Mouse (Mus musculus): ENCODE results near the gene Spag9. TPM values are rescaled to one million over a fixed set of nuclear protein-coding genes. Genes with fewer than 3 reads are reported as not detected.

Spag9 gene
- polyA plus RNA-seq, 1 experiment from 2014 or later = 119 TPM

DNA sequence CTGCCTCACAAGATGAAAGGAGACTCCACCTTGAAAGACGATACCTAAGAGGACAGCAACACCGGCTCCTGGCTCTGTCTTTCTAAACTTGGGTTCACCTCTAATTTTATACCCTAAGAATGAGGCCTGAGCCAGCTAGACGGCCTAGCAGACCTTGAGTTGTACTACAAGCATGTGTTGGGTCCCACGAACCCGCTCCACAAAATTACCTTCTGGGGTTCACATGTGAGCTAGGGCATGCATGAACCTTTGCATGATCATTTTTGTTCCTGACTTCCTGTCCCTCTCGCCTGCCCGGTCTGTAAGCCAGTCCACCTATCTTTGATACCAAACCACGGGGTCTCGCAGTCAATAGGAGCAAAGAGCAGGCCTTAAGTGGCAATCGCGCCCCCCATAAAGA is 28.5 kb upstream of the Spag9 start:
- peaks cover 17% of the 10 kb centered on the region for H3K4me1 ChIP-seq
- peaks cover 33% of the 10 kb centered on the region for H3K36me3 ChIP-seq
- peak; percentile 1; the same call in 1 of the 2 replicates for ATAC-seq (ENCODE audit: low FRiP score)
- no peaks in the 10 kb centered on the region for H3K27me3 ChIP-seq
- peak overlapping the region; percentile 70 for H3K4me3 ChIP-seq
- peak overlapping the region; percentile 79 for H3K27ac ChIP-seq
- peak overlapping the region; percentile 66 for H3K9ac ChIP-seq
- no peaks in the 10 kb centered on the region for H3K9me3 ChIP-seq (replicated peaks)
- WGBS = 7% methylated on average over 11 of the region's 11 CpGs
- peak overlapping the region; percentile 64 for H3K4me2 ChIP-seq (replicated peaks)

DNA sequence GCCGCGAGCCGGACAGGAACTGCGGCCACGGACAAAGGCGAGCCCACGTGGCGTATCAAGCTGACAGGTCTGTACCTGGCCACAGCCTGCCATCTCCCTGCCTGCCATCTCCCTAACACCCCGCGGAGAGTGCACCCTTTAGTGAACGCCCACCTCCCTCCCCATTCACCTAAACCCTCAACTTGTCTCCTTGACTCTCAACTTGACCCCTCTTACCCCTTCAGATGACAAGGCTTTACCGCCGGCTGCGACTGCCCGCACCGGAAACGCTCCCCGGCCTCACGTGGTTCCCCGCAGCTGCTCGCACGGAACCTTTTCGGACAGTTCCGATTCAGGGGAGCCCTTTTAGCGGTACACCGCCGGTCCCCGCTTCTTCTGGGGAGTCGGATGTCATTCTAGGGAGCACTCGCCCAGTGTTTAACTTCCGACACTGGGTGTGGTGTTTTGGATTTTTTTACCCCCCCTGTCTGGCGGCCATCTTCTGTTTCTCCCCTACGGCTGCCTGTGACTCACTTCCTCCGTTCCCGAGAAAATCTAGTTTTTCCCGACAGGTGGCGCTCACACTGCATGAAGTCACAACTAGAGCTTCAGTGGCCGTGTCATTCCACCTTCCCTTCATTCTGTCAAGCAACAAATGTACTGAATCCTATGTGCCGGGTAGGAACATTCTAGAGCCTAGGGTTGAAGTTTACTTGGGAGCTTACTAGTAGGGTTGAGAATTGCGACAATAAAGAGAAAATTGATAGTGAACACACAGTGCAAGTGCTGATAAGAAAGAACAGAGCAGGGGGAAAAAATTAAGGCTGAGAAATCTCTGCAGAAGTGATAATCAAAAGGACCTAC is 27.7 kb upstream of the Spag9 start, which contains the start of the genes Gm20390 and Nme1:
Gene Gm20390, minus strand, starts transcription at position 289 of the 843 bp plus-strand sequence.
Gene Nme1, minus strand, starts transcription at position 517 of the 843 bp plus-strand sequence.
- Histone ChIP-seq H3K4me1 (peaks cover 17% of the 10 kb centered on the region), H3K27ac (peak within 1 kb of the TSS; percentile 79), H3K9me3 (replicated peaks) (no peaks in the 10 kb centered on the region), H3K4me2 (replicated peaks) (peak within 1 kb of the TSS; percentile 64), H3K36me3 (peaks cover 25% of the 10 kb centered on the region), H3K27me3 (no peaks in the 10 kb centered on the region), H3K9ac (peak within 1 kb of the TSS; percentile 66), H3K4me3 (peak within 1 kb of the TSS; percentile 70)
- under 1% methylated on average over 40 of the region's 40 CpGs for WGBS
- peak; percentile 94 for ATAC-seq (ENCODE audit: low FRiP score)

DNA sequence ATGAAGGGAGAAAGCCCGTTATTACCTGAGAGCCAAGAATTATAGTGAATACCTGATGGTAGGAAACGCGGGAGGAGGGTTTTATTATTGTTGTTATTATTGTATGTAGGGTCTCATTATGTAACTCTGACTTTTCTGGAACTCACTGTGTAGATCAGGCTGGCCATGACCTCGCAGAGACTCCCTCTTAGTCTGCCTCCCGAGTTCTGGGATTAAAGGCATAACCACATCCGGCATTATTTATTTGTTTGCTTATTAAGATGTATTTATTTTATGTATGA is 27.1 kb upstream of the Spag9 start:
- ATAC-seq (ENCODE audit: low FRiP score) = no peak
- peak overlapping the region; percentile 60 for H3K27ac ChIP-seq
- peak overlapping the region; percentile 70 for H3K4me3 ChIP-seq
- WGBS = 42% methylated on average over 6 of the region's 6 CpGs
- 0 out of 2 replicates have a peak overlapping the region, but pooled peaks have one; percentile 15 for H3K9ac ChIP-seq
- no peaks in the 10 kb centered on the region for H3K9me3 ChIP-seq (replicated peaks)
- no peaks in the 10 kb centered on the region for H3K27me3 ChIP-seq
- H3K36me3 ChIP-seq = peaks cover 20% of the 10 kb centered on the region
- H3K4me1 ChIP-seq = peaks cover 17% of the 10 kb centered on the region
- H3K4me2 ChIP-seq (replicated peaks) = peak overlapping the region; percentile 64

DNA sequence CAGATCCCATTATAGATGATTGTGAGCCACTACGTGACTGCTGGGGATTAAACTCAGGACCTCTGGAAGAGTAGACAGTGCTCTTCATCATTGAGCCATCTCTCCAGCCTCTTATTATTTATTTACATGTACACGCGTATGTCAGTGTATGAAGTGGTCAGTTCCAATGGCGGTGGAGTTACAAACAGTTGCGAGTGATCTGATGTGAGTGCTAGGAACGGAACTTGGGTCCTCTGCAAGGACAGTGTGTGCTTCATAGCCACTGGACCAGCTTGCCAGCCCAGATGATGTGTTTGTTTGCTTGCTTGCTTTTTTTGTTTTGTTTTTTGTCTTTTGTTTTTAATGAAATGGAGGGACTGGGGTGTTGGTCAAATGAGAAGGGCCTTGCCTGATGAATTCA is 26.7 kb upstream of the Spag9 start:
- Histone ChIP-seq H3K9ac (no peak overlapping the region), H3K36me3 (peaks cover 16% of the 10 kb centered on the region), H3K9me3 (replicated peaks) (no peaks in the 10 kb centered on the region), H3K27ac (no peak overlapping the region), H3K4me1 (peaks cover 17% of the 10 kb centered on the region), H3K27me3 (no peaks in the 10 kb centered on the region), H3K4me2 (replicated peaks) (peak overlapping the region; percentile 64), H3K4me3 (no peak overlapping the region)
- no peak for ATAC-seq (ENCODE audit: low FRiP score)
- WGBS = 93% methylated on average over 6 of the region's 6 CpGs

DNA sequence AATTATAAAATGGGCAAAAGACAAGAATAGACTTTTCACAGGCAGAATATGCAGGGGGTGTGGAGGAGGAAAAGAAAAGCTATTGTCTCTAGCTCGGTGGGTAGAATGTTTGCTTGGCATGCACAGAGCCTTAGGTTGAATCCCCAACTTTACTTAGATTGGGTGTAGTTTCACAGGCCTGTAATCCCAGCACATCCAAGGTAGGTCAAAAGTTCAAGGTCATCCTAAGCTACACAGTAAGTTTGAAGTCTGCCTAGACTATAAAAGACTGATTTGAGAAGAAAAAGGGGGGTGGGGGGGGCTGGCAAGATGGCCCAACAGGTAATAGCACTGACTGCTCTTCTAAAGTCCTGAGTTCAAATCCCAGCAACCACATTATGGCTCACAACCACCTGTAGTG is 26.1 kb upstream of the Spag9 start:
- Histone ChIP-seq H3K4me3 (no peak overlapping the region), H3K27me3 (no peaks in the 10 kb centered on the region), H3K27ac (no peak overlapping the region), H3K36me3 (peaks cover 10% of the 10 kb centered on the region), H3K9ac (no peak overlapping the region), H3K4me1 (peaks cover 17% of the 10 kb centered on the region), H3K9me3 (replicated peaks) (no peaks in the 10 kb centered on the region), H3K4me2 (replicated peaks) (no peak overlapping the region)
- no peak for ATAC-seq (ENCODE audit: low FRiP score)
- WGBS = 65% methylated on average over 1 of the region's 1 CpGs

DNA sequence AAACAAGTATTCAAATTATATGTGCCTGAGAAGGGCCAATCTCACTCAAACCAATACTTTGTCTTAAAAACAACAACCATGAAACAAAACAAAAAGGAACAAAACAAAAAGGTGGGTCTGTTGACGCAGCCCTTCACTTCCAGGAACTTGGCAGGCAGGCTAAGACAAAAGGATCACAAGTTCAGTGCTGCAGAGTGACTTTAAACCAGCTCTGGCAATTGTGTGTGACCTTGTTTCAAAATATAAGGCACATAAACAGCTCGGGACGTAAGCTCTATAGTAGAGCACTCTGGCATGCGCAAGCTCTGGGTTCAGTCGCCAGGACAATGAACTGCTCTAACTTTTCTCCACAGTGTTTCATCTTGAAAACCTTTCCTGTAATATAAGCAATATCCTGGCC is 22.9 kb upstream of the Spag9 start:
- Histone ChIP-seq H3K27me3 (no peaks in the 10 kb centered on the region), H3K4me1 (peaks cover 9% of the 10 kb centered on the region), H3K27ac (no peak overlapping the region), H3K9ac (no peak overlapping the region), H3K4me2 (replicated peaks) (no peak overlapping the region), H3K36me3 (no peaks in the 10 kb centered on the region), H3K9me3 (replicated peaks) (no peaks in the 10 kb centered on the region), H3K4me3 (no peak overlapping the region)
- no peak for ATAC-seq (ENCODE audit: low FRiP score)
- 85% methylated on average over 5 of the region's 5 CpGs for WGBS

DNA sequence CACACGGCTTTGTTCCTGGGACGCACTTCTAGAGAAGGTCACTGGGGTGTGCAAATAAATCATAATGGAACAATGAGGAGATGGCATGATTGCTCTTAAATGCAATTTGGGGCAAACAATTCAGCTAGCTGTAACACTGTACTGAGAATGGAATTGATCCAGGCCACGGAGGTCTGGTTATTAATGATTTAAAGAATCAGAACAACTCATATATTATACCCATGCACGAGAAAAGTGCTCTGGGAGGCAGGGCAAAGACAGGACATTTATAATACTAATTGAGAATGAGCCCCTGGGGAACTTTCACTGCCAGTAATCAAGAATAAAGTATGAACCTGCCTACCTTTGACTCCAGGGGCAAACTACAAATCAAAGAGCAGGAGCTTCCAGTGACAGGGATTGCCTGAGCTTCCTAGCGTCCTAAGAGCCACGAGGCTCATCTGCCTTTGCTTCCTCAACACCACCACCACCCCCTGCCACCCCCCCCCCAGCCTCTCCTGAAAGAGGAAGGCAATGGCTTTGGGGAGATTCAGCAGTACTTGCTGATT is 16.3 kb upstream of the Spag9 start:
- no peak for ATAC-seq (ENCODE audit: low FRiP score)

DNA sequence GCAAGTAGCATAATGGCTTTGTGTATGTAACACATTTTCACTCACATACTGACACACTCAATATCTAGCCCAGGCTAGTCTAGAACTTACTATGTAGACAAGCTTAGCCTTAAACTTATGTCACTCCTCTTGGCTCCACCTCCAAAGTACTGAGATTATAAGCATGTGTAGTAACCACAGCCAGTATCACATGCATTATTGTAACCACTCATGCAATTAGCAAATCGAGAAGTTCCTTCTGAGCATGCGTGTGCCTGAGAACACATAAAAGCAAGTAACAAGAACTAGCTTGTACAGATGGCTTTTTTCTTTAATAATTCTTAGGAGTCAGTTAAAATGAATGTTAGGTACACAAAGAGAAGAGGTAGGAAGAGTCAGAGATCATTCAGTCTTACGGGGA is 11.3 kb upstream of the Spag9 start:
- no peaks in the 10 kb centered on the region for H3K36me3 ChIP-seq
- 90% methylated on average over 3 of the region's 3 CpGs for WGBS
- H3K9ac ChIP-seq = no peak overlapping the region
- H3K4me2 ChIP-seq (replicated peaks) = no peak overlapping the region
- H3K4me1 ChIP-seq = no peaks in the 10 kb centered on the region
- no peaks in the 10 kb centered on the region for H3K27me3 ChIP-seq
- no peaks in the 10 kb centered on the region for H3K9me3 ChIP-seq (replicated peaks)
- no peak overlapping the region for H3K4me3 ChIP-seq
- ATAC-seq (ENCODE audit: low FRiP score) = no peak
- no peak overlapping the region for H3K27ac ChIP-seq

More for the DNA sequence above, 16.3 kb upstream of the Spag9 start:
- Histone ChIP-seq H3K4me1 (no peaks in the 10 kb centered on the region), H3K9me3 (replicated peaks) (no peaks in the 10 kb centered on the region), H3K4me2 (replicated peaks) (no peak overlapping the region), H3K9ac (no peak overlapping the region), H3K27me3 (no peaks in the 10 kb centered on the region), H3K4me3 (no peak overlapping the region), H3K27ac (no peak overlapping the region), H3K36me3 (no peaks in the 10 kb centered on the region)
- 39% methylated on average over 6 of the region's 6 CpGs for WGBS

DNA sequence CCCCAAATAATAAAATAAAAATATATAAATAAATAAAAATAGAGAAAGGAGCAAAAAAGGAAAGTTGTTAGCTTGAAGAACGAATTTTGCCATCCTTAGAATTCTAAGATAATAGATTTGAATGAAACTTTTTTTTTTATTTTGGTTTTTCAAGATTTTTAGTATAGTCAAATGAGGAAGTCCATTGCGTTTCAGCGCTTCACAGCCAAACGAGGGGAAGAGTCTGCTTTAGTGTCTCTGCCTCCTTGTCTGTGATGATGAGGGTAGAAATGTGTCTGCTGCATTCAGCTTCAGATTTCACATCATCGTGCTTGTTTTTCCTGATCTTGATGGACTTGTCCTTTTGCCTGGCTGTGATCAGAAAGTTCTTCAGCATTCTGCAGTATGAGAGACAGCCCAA is 10.6 kb upstream of the Spag9 start:
- Histone ChIP-seq H3K9ac (no peak overlapping the region), H3K27ac (no peak overlapping the region), H3K4me1 (no peaks in the 10 kb centered on the region), H3K36me3 (no peaks in the 10 kb centered on the region), H3K27me3 (no peaks in the 10 kb centered on the region), H3K4me3 (no peak overlapping the region), H3K9me3 (replicated peaks) (no peaks in the 10 kb centered on the region), H3K4me2 (replicated peaks) (no peak overlapping the region)
- ATAC-seq (ENCODE audit: low FRiP score) = no peak
- WGBS = 91% methylated on average over 5 of the region's 5 CpGs

DNA sequence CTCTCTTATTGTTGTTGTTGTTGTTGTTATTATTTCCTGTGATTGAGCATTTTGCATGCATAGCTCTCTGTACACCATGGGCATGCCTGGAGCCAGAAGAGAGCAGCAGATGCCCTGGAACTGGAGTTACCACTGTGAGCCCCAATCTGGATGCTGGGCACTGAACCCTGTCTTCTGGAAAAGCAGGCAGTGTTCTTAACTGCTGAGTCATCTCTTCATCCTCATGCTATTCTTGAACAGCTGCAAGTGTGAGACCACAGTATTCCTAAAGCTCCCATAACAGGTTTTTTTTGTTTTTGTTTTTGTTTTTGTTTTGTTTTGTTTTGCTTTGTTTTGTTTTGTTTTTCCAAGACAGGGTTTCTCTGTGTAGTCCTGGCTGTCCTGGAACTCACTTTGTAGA is 9.6 kb upstream of the Spag9 start:
- H3K27me3 ChIP-seq = no peaks in the 10 kb centered on the region
- no peaks in the 10 kb centered on the region for H3K4me1 ChIP-seq
- no peak overlapping the region for H3K9ac ChIP-seq
- ATAC-seq (ENCODE audit: low FRiP score) = no peak
- no peak overlapping the region for H3K27ac ChIP-seq
- H3K4me3 ChIP-seq = no peak overlapping the region
- H3K36me3 ChIP-seq = no peaks in the 10 kb centered on the region
- H3K9me3 ChIP-seq (replicated peaks) = no peaks in the 10 kb centered on the region
- H3K4me2 ChIP-seq (replicated peaks) = no peak overlapping the region

DNA sequence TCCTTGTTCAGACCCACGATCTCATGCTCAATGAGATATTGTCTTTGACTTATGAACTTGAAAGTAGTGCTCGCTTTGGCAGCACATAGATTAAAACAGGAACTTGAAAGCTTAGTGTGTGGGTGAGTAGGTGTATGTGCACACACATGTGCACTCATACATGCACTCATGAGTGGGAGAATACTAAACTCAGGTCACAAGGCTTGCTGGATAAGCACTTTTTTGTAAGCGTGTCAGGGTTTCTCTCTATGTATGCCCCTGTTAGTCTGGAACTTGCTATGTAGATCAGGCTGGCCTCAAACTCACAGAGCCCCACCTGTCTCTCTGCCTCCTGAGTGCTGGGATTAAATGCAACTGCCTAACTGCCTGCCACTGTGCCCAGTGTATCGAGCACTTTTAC is 8.9 kb upstream of the Spag9 start:
- Histone ChIP-seq H3K36me3 (no peaks in the 10 kb centered on the region), H3K9me3 (replicated peaks) (no peaks in the 10 kb centered on the region), H3K9ac (no peak overlapping the region), H3K27ac (no peak overlapping the region), H3K4me1 (no peaks in the 10 kb centered on the region), H3K4me2 (replicated peaks) (no peak overlapping the region), H3K27me3 (no peaks in the 10 kb centered on the region), H3K4me3 (no peak overlapping the region)
- ATAC-seq (ENCODE audit: low FRiP score) = no peak
- 85% methylated on average over 4 of the region's 4 CpGs for WGBS

DNA sequence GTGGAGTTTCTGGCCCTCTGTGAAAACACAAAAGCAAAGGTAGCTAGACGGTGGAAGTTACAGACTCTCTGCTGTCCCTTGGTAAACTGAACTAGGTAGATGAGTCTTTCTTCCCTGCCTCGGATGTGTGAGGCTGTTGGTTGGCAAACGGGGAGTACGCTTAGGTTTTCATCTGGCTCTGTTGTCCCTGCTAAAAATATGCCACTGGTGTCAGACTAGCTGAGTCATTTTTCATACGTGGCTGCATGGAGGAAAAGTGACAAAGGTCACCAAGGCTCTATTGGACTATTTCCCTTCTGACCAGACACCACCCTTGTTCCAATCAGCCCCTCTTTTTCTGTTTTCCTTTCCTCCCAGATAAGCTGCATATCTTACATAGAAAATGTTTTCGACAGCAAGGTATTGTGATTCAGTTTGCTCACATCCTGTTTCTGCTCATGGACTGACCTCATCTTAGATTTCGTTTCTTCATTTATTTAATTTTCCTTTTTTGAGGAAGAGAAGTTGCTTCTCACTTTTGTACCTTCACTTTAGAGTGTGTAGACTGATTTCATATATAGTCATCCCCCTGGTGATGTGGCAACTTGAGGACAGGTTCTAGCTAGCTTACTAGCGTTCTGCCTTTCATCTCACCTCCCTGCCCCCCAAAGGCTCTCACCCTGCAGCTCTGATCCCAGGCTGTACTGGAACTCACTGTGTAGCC is 8.1 kb upstream of the Spag9 start:
- WGBS = 71% methylated on average over 8 of the region's 8 CpGs
- Histone ChIP-seq H3K4me1 (no peaks in the 10 kb centered on the region), H3K4me3 (no peak overlapping the region), H3K27ac (no peak overlapping the region), H3K9me3 (replicated peaks) (no peaks in the 10 kb centered on the region), H3K36me3 (no peaks in the 10 kb centered on the region), H3K9ac (no peak overlapping the region), H3K27me3 (peaks cover 2% of the 10 kb centered on the region; the same call in 1 of the 2 replicates), H3K4me2 (replicated peaks) (no peak overlapping the region)
- ATAC-seq (ENCODE audit: low FRiP score) = no peak

Data from hindbrain, embryonic 12.5 days (tissue).